Mouse (Mus musculus) fibroblast of lung, adult 2 months (primary cell): ENCODE measurements around the gene Rhox1.
"Not testable (repeated sequence)": the region's sequence is repeated elsewhere in the genome, so short reads cannot be mapped to it uniquely, and the experiment has no call there.

Source experiments
- DNase-seq: peaks from one replicate; pipeline ENCODE4 v3.0.0-alpha.2; 2011; ENCODE audit warnings: low read depth

Rhox1 gene

DNA sequence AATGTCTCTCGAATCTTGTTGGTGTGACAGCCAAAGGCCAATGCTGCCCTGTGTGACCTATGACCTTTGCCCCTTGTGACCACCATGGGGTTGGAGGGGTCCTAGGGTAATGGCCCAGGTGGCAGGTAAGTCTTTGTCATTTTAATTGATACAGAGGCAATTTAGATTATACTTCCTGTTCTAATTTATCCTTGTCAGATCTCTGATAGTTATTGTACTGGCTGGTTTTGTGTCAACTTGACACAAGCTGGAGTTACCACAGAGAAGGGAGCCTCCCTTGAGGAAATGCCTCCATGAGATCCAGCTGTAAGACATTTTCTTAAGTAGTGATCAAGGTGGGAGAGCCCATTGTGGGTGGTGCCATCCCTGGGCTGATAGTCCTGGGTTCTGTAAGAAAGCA, at the start of gene Rhox1:
TSS of gene Rhox1 (minus strand) at position 101 of the 400 bp plus-strand sequence.
- not testable (repeated sequence) for DNase-seq

DNA sequence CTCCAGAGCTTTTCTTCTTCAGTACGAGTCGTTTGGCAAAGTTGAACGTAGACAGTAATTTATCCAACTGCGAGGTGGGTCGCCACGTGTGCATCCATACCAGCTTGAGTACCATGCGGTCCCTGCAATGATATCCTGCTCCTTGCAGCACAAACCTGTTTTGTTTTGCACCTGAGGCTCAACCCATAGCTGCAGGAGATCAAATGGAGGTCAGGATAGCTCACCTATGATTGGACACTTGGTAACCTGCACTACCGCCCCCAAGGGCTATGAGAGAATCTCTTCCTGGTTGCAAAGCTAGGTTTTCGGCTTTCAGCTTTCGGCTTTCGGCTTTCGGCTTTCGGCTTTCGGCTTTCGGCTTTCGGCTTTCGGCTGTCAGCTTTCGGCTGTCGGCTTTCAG, 43.0 kb upstream of the Rhox1 start, which contains the start of gene Rhox4a:
TSS of gene Rhox4a (plus strand) at position 301 of the 400 bp plus-strand sequence.
- not testable (repeated sequence) for DNase-seq

DNA sequence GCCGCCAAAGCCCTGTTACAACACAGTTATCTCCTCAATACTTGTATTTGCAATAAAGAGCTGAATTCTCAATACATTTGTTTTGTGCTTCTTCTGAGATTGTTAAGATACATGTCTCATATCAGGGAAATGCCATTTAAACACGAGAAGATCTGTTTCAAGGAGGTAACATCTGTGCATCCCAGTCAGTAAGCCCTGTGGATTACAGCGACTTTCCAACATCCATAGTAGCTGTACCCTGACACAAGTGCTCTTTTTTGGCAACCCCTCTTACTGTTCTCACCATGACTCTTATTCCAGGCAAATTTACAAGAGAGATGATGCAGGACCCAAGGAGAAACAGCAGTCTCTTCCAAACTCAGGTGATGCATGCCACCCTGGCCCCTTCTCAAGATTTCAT, 27.6 kb upstream of the Rhox1 start, which contains the start of gene Rhox3a:
TSS of gene Rhox3a (plus strand) at position 301 of the 400 bp plus-strand sequence.
- DNase-seq, result not testable (repeated sequence)

DNA sequence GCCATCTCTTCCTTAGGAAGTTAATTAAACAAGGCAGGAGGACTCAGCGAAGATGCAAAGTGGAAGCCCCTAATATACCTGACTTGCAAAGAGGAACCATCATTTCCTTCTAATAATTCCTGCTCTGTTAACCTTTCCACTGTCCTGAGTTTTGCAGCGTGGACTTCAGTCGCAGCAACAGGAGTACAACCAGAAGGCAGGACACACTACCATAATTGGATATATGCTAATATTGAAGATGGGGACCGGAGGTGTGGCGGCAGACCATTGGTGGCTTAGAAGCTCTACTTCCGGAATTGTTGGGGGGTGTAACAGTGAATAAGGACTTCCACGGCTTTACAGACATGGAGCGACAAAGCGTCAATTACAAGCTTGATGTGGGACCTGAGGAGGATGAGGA, 22.6 kb upstream of the Rhox1 start, which contains the start of gene Rhox2a:
TSS of gene Rhox2a (plus strand) at position 301 of the 400 bp plus-strand sequence.
- not testable (repeated sequence) for DNase-seq

DNA sequence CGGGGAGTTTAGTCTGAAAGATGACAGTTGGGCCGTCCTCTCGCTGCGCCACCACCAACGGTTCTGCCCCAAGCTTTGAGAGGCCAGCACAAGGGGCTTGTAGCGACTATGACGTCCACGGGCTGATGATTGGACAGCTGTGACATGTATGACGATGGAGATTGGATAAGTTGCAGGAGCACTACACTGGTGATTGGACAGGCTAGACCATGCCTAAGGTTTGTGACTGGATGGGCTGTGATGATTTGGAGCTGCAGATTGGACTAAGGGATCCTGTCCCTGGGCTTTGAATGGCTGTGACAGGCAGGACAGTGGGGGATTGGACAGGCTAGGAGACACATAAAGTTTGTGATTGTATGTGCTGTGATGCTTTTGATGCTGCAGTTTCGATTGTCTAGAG, 11.1 kb downstream of the Rhox1 start, which contains the start of gene Gm9:
TSS of gene Gm9 (minus strand) at position 101 of the 400 bp plus-strand sequence.
- DNase-seq, result no peak

DNA sequence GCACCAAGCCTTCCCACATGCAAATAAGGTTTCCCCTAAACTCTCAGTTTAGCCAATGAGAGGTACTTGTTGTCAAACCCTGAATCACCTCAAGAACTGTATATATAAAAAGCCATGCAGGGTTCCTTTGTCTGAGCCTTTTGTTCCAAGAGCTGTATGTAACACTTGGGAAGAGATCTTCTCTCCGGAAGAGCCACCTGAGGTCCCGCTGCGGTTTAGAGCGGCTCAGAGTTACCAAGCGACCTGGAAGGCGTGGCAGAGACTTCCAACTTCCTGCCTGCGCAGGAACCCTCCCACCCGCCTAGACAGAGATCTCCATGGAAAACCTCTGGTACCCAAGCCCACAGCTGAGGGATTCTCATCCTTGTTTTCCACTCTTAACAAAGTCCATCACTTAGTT, 23.4 kb downstream of the Rhox1 start:
- DNase-seq, result no peak

DNA sequence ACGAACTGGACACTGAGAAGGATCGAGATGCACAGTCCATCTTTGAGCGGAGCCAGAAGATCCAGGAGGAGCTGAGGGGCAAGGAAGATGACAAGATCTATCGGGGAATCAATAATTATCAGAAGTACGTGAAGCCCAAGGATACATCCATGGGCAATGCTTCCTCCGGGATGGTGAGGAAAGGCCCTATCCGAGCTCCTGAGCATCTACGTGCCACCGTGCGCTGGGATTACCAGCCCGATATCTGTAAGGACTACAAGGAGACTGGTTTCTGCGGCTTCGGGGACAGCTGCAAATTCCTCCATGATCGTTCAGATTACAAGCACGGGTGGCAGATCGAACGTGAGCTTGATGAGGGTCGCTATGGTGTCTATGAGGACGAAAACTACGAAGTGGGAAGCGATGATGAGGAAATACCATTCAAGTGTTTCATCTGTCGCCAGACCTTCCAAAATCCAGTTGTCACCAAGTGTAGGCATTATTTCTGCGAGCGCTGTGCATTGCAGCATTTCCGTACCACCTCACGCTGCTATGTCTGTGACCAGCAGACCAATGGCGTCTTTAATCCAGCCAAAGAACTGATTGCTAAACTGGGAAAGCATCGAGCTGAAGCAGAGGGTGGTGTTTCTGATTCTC, 30.2 kb downstream of the Rhox1 start:
- DNase-seq, result no peak

DNA sequence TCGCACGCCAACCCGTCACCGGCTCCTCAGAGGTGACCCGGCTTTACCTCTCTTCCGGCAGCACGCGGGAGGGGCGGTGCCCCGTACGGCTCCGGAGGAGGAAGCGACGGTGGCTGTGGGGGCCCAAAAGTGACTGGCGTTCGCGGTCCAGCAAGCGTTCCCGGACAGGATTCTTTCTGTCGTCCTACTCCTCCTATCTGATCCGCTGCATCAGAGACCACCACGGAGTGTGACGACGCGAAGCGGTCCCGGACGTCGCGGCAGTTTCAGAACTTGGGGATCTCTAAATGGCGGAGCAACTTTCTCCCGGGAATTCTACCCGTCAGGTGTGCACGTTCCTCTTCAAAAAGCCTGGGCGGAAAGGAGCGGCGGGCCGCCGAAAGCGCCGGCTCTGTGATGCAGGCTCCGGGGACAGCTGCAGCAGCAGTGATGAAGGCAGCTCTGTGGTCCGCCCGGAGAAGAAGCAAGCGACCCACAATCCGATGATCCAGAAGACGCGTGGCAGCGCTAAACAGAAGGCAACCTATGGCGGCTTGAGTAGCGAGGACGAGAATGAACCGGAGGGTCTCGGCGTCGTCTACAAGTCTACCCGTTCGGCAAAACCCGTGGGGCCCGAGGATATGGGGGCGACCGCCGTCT, 30.8 kb downstream of the Rhox1 start, which contains the start of the genes Ndufa1 and Rnf113a1:
TSS of gene Ndufa1 (minus strand) at position 59 of the 639 bp plus-strand sequence.
TSS of gene Rnf113a1 (plus strand) at position 141 of the 639 bp plus-strand sequence.
- no peak for DNase-seq

DNA sequence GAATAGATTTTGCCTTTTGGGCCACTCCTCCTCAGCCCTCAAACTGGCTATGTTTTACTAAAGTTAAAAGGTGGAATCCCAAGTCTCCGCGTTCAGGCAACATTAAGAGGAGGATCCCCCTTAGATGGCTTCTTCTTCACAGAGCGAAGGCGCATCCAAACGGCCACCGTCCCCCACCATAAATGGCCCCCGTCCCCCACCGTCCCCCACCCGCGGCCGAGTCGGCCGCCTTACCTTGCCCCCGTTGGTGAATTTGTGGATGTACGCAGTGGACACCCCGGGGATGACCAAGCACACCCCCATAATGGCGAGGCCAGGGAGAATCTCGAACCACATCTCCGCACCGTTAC, 31.3 kb downstream of the Rhox1 start:
- DNase-seq, result no peak

DNA sequence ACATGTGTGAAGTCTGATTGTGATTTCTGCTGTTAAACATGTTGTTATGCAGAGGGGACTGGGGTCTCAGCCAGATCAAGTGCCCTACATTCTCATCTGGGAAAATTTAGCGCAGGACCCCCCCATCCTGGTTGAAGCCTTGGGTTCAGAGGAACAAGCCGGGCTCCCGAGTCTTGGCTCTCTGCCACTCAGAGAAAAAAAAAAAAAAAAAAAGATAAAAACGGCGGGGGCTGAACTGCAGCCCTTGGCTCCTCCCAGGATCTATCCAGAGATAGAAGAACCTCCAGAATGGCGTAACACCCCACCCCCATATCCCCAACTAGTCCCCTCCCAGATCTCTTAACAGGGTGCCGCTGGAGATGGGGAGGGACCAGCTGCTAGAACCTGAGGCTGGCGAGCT, 37.7 kb downstream of the Rhox1 start:
- DNase-seq, result not testable (repeated sequence)

DNA sequence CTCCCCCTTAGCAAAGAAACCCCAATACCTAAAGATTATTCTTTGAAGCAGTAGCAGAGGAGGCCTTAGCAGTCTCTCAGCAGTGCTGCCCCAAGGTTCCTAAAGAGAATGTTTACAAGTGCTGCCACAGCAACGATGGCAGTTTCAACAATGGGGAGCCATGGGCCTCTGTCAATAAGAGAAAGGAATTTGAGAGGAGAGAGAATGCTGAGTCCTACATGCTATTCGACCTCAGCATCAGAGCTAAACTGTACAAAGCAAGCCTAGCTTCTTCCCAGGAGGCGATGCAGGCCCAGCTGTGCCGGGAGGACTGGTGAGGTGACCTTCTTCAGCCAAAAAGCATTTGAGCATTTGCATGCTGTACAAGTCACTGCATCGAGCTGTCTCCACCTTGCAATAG, 53.3 kb downstream of the Rhox1 start, which contains the start of gene Akap14:
TSS of gene Akap14 (minus strand) at position 101 of the 400 bp plus-strand sequence.
- no peak for DNase-seq

DNA sequence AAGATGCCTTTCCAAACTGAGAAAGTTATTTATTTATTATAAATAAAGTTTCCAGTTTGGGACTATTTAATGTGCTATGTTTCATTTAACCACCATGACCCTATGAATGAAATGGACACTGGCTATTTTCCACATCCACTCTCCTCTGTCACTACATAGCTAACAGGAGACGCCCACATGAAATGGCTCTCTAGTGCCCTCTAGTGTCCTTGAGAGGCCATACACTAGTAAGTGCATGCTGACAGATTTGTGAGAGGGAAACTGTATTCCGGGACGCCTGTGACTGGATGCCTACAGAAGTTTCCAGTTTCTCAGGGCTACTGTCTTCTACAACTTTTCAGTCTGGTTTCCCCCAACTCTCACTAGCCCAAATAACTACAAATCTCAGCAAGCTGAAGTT, 55.0 kb downstream of the Rhox1 start:
- DNase-seq, result no peak
